Mouse (Mus musculus): ENCODE data around the gene Depp1.

Depp1 gene

GRCm38 (mm10) chr6:116651437-116652118 is 1.2 kb downstream of the Depp1 start:
- no peak for DNase-seq

- DNase-seq: no peak
These were observed 2.8 kb downstream of the Depp1 start for GRCm38 (mm10) chr6:116653191-116653590.

- peak; percentile 84 for DNase-seq
These were observed 3.5 kb downstream of the Depp1 start for GRCm38 (mm10) chr6:116653684-116654454.

GRCm38 (mm10) chr6:116663364-116663763 is 13.0 kb downstream of the Depp1 start:
- no peak for DNase-seq

GRCm38 (mm10) chr6:116664031-116664430 is 13.6 kb downstream of the Depp1 start:
- no peak for DNase-seq

- DNase-seq: no peak
These were observed 14.4 kb downstream of the Depp1 start for GRCm38 (mm10) chr6:116664830-116665229.

GRCm38 (mm10) chr6:116666085-116666750 is 15.8 kb downstream of the Depp1 start:
- DNase-seq: no peak

GRCm38 (mm10) chr6:116666892-116667291 is 16.5 kb downstream of the Depp1 start:
- DNase-seq: no peak

GRCm38 (mm10) chr6:116667382-116667781 is 17.0 kb downstream of the Depp1 start:
- DNase-seq: no peak

- peak; percentile 40 for DNase-seq
These were observed 18.5 kb downstream of the Depp1 start for GRCm38 (mm10) chr6:116668682-116669470.

GRCm38 (mm10) chr6:116670144-116670543 is 19.7 kb downstream of the Depp1 start:
- DNase-seq: peak; percentile 55

- peak; percentile 65 for DNase-seq
These were observed 20.6 kb downstream of the Depp1 start for GRCm38 (mm10) chr6:116671031-116671430.

GRCm38 (mm10) chr6:116671768-116672167 is 21.4 kb downstream of the Depp1 start:
- DNase-seq: no peak

- DNase-seq: no peak
These were observed 21.9 kb downstream of the Depp1 start for GRCm38 (mm10) chr6:116672349-116672748.

- DNase-seq: peak; percentile 91
These were observed 23.3 kb downstream of the Depp1 start, which contains the start of gene Rassf4 for GRCm38 (mm10) chr6:116673471-116674282. TSS of gene Rassf4 (minus strand) at chr6:116673952.

GRCm38 (mm10) chr6:116674283-116674886 is 24.0 kb downstream of the Depp1 start:
- DNase-seq: no peak

- DNase-seq: no peak
These were observed 26.0 kb downstream of the Depp1 start for GRCm38 (mm10) chr6:116676355-116676913.

GRCm38 (mm10) chr6:116677321-116677720 is 26.9 kb downstream of the Depp1 start:
- no peak for DNase-seq

- no peak for DNase-seq
These were observed 29.3 kb downstream of the Depp1 start for GRCm38 (mm10) chr6:116679563-116680288.

- DNase-seq: peak; percentile 38
These were observed 31.9 kb downstream of the Depp1 start for GRCm38 (mm10) chr6:116682317-116682716.
